Mouse (Mus musculus) thymus, adult 18-20 months (tissue): Measurements from ENCODE around the gene Ngb.

ENCODE experiments used
- DNase-seq, 2 experiments: peaks; one replicate each; pipeline ENCODE4 v3.0.0; 2022; ENCODE audit warnings: mixed read lengths in 2 of 2

Gene Ngb

DNA sequence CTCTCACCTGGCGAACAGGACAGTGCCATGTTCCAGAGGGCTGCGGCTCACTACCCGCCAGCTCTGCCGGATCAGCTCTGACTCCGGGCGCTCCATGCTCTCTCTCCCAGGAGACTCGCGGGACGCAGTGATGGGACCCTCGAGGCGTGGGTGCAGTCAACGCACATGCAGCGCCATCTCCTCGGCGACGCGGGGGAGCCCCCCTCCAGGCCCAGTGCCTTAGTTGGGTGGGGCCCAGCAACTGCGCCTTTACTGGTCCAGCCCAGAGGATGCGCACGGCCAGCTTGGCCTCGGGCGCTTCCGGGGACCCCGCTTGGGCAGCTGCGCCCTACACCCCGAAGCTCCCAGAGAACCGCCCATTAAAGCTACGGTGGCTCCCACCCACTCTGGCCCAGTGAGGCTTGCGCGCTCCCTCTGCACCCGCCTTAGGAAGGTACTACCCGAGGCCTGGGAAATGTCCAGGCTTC is at the start of gene Ngb:
Gene Ngb (minus strand): TSS at position 375 of the 467 bp plus-strand sequence.
- DNase-seq: no peak

DNA sequence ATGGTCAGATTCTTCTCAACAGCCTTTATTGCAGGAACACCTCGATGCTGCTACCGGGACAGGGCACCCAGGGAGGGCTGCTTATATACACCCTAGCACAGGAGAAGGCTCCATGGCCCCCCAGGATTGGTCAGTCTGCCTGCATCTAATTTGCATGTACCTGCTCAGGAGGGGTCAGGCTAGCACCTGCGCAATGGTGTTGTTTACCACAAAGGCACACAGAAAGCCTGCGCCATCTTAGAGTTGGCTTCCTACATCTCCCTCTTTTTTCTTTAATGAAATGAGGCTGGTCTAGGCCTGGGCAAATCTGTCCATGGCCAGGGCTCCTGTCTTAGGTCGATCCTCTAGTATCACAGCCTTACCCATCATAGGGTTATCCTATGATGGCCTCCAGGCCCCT is 47.1 kb upstream of the Ngb start:
- DNase-seq: no peak

DNA sequence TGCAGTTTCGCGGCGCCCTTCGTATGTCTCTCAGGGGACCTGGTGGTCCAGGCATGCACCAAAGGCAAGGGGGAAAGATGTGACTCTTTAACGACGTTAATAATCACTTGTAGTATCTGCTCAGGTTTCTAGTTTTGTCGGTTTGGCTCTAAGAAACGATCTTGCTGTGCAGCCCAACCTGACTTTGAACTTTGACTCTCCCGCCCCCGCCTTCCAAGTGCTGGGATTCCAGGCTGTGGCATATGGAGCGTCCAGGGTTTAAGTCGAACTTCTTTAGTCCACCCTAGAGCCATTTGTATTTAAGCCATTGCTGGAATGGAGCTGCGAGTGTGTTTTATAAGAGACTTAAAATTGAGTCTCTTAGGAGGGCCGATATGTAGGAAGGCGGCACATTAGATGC is 45.8 kb upstream of the Ngb start:
- no peak for DNase-seq

DNA sequence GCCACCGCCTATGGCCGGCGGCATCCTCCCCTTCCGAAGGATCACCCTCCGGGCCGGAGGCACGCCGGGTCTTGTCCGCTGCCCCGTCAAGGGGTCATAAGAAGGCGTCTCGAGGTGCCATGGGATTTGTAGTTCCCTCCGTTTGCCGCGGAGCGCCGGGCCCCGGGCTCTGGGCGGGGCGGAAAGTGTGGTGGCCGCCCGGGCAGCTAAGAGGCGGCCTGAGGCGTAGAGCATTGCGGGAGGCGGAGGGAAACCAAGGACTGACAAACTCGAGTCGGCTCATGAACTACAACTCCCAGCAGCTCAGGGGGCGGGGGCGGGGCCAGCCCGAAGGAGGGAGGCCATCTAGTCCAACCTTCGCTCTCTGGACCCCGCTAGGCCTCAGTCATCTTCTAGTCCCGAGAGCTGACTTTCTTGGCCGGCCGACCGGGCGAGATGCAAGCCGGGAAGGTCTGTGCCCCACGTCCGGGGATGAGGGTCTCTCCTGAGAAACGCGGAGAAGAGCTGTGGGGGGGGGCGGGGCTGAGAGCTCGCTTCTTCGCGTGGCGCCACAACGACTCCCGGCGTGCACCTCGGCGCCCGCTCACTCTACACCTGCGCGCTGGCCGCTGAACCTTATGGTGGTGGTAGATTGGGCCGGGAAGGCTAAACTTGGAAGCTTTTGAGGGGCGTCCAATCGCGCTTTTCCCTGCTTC is 45.2 kb upstream of the Ngb start, which contains the start of gene Pomt2:
Gene Pomt2 (minus strand): TSS at position 574 of the 695 bp plus-strand sequence.
- DNase-seq: peak; percentile 84 to 87

DNA sequence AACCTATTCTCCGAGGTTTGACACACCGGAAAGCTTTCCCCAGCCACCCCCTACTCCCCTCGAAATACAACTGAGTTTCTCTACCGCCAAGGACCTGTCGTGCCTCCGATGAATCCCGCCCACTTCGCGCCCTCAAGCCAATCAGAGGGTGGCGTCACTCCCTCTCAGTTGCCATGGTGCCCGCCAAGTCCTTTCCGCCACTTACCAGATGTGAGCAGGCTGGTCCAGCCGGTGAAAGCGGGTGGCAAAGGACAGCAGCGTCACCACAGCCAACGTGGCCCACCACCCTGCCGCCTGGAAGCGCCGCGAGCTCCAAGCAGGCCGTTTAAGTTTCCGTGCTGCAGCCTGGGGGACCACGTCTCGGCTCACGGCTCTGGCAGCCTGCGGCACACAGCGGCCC is 44.6 kb upstream of the Ngb start, which contains the start of gene Gstz1:
Gene Gstz1 (plus strand): TSS at position 200 of the 400 bp plus-strand sequence.
- peak; percentile 85 to 89 for DNase-seq

DNA sequence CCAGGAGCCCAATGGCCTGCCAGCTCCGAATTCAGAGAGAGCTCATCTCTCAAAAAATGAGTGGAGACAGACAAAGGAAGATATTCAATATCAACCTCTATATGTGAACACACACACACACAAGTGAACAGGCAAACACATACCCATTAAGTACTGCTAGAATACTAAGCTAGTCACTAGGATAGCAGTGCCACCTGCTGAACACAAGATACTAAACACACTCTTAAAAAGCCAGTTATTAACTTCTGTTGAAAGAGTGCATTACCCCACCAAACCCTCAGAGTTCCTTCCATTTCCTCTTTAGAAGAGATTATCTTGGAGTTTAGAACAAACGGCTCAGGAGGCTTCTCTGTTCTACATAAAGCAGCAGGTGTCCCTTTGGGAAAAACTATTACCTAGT is 39.8 kb upstream of the Ngb start:
- no peak for DNase-seq

DNA sequence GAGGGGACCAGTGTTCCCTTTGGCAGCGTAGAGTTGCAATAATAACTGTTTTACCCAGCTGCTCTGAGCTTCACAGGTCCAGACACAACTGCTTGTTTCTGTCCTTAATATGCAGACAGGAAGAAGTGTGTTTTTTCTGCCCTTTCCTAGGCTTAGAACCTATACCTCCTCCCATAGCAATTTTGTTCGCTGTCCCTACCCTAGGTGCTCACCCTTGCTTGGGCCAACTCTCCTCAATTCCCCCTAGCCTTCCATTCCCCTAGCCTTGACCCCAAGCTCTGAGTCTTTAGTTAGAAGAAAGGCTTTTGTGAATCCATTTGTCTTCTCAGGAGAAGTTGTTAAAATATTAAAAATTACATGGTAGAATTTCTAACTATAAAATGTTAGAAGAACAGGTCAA is 36.4 kb upstream of the Ngb start:
- no peak for DNase-seq

DNA sequence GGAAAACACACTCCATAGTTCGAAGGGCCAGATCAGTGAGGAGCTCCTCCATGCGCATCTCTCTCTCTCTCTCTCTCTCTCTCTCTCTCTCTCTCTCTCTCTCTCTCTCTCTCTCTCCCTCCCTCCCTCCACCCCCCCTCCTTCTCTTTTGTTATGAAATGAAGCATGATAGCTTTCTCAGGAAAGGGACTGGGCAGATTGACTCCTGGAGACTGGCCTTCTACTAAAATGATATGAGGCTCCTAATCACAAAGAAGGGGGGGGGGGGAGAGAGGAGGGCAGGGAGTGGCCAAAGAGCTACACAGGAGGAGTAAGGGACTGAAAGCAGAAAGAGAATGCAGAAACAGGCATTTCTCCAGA is 36.0 kb upstream of the Ngb start:
- DNase-seq: no peak

DNA sequence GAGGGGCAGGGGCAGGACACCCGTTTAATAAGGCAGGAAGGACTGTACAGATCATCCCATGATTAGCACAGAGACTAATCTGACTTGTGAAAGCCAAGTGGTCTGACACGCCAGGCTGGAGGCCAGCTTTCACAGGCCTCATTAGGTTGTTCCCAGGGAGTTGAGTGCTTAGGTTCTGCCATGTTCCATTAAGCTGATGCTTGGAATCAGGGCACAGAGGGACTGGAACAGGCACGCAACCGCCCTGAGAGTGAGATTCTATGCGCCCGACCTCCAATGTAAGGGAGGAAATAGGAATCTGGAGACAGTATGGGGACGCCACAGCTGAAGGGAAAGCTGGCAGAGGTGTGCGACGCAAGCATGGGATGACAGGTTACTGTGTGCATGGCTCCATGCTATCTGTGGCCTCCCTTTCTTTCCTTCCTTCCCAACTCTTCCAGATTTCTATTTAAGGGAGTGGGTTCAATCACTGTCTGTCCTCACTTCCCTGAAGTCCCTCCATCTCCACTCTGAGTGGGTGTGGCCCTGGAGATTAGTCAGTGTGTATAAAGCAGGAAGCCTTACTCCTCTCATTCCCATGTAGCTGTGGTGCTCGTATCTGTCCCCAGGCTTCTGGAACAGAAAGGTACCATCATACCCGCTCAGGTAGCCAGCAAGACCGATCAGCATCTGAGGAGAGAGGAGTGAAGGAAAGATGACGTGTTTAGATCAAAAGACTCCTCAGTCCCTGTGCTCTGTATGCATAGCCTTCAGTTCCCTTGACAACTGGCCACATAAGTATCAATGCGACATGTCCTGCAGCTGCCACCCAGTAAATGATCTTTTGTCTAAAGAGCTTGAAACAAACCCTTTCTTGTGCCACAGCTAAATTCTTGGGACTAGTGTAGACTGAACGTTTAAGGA is 35.4 kb upstream of the Ngb start:
- DNase-seq: no peak

DNA sequence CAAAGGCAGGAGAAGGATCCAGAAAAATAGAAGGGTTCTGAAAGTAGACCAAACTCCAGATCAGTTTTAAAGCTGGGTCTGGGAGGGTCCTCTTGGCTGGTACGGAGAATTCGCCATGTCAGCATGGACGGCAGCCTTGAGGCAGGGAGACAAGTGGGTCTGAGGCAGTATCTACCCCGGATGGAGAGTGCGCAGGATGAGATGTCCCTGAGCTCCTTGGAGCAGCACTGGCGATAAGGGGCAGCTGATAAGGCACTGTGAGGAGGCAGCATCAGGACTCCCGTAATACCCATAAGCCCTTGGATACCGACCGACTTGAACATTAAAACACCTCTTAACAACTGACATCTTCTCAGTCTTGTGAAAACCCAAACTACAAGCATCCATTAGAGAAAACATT is 30.4 kb upstream of the Ngb start:
- no peak for DNase-seq

DNA sequence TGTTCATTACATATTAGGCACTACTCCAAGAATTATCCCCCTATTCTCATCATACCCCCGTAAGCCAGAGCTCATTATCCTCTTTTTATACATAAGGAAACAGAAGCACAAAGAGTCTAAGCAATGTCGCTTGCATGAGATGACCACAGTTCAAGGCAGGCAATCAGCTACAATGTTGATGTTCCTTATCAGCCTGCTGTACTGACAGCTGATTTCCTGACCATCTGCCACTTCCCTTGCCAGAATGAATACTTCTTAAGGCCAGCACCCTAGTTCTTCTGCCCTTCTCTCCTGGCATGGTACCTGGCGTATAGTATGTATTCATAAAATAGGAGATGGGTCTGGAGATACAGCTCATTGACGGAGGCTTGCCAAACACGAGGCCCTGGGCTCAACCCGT is 29.9 kb upstream of the Ngb start:
- DNase-seq: no peak

DNA sequence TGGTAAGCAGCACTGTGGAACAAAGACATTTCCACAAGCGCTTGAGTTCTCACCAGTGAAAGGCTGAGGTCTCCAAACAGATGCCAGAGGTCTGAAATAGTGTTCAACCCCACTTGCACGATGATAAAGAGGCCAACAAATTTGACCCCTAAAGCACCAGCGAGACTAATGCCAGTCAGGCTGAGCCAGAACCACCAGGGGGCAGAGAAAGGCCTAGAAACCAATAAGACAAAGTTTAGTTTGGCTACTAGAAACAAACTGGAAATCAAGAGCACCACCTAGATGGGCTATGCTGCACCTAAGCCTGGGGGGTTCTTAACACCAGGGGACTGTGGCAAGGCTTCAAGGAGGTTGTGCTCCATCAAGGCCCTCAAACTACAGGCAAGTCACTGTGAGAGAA is 29.3 kb upstream of the Ngb start:
- DNase-seq: no peak

DNA sequence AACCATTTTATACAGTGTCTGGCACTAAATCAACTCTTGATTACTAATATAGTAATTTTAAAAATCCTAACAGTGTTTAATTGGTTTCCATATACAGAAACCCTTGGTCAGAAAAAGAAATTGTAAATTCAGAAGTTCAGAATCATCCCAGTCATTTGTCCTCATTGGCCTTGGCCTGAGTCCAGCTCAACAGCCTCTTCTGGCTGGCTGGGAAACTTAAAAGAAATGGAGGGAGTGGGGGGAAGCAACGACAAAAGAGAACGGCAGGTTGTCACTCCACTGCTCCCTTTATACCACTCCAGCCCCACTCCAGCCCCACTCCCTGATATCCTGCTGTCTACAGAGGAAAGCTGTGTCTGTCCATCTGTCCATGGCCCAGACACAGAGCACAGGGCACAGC is 28.8 kb upstream of the Ngb start:
- no peak for DNase-seq

DNA sequence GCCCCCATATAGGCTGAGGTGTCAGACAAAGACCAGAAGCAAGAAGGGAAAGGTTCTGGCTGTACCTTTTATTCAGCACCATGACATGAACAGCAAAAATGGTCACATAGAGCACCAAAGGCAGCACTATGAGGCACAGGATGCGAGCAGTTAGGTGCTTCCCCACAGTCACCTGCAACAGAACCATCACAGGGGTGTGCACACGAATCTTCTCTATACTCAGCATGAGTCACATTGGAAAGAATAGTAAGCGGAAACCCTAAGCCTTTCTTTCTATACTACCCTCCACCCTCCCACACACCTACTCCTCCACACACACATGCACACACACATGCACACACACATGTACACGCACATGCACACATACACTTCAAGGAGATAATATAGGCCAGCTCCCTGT is 27.9 kb upstream of the Ngb start:
- DNase-seq: no peak

DNA sequence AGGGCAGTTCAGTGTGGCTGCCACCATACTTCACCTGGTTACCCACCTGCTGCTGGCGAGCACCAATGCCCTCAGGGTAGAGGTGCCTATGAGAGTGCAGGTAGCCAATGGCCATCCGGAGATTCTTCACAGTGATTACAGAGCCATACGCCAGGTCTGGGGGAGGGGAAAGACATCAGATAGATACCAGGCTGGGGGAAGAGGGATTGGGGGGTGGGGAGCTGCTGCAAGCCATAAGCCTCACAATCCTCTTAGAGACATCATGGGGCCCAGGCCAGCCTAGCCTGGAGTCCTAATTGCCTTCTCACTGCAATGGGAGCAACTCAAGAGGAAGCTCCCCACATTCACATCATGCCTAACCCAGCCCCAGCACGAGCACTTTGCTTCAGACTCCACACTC is 24.9 kb upstream of the Ngb start:
- DNase-seq: no peak

DNA sequence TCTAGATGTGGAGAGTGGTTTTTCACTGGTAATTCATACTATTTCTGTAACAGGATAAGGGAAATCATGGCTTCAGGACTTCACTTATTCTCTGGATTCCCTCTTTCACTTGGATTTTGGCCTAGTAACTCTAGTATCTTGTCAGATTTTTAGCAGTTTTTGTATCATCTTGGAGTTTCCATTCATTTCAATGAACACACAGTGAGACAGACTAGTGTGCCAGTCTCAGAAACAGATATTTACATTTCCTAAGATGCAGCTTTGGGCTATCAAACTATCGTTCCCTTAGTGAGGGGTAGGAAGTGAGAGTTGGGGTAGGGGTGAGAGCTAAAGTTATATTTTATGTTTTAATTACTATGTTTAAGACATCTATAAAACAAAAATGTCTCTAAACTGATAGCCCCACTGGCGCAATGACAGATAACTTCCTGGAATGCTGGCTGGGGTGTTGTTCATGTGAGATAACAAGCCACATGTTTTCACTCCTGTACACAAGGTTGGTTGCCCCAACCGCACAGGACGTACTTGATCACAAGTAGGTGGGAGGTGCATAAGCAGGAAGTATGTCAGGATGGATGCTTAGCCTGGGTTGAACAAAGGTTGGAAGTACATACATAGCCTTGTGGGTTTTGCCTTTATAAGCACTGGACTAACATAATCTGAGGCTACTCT is 19.7 kb upstream of the Ngb start:
- DNase-seq: no peak

DNA sequence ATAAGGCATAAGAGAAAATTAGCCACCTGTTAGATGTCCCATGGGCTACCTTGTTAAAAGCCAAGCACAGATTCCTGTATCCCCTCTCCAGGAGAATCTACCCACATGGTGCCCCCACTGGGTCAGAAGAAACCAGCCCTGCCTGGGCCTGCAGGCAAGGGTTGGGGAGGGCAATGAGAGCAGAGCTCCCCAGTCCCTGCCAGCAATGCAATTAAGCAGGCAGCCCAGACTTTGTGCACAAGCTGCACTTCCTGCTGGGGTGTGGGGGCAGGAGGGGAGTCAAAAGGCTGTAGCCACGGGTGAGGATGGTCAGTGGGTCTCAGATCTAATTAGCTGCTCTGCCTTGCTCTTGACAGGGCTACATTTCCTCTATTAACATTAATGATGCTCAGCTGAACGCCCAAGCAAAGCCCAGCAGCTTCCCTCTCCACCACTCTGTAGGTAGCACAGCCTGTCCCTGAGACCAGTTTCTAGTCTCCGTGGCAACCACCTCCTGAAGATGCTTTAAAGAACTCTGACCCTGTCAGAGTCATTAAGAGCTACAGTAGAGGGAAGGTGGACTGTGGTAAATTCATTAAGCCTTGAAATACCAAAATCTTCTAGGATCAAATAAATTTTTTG is 5.1 kb upstream of the Ngb start:
- no peak for DNase-seq

DNA sequence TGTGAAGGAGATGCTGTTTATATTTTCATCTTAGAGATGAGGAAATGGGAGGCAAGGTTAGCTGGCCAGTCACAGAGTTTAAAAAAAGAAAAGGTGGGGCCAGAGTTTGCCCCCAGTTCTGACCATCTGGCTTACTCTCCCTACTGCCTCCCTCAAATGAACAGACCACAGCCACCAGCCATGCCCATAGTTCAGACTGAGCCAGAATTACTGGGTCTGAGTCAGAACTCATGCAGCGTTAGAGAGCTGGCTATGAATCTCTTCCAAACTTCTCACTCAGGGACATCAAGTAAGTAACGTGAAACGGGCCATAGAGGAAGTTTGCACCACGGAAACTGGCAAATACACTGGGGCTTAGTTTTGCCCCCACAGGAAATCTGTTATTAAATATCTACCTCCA is 2.5 kb upstream of the Ngb start:
- DNase-seq: no peak

DNA sequence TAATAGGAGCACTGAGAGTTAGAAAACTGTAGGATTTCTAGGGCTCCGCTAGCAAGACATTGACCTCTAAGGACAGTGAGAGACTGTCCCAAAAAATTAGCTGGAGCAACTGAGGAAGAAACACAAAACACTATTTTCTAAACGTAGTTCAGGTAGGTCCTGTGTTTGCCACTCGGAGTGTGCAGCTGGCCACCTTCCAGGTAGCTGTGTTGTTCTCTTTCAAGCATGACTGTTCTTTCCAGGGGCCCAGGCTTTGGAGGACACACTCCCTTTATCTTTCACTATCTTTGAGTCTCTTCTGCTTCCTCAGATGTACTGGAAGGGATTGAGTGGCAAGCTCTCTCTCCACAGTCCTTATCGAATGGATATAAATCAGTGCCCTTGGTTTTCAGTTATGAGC is 1.1 kb upstream of the Ngb start:
- DNase-seq: no peak

DNA sequence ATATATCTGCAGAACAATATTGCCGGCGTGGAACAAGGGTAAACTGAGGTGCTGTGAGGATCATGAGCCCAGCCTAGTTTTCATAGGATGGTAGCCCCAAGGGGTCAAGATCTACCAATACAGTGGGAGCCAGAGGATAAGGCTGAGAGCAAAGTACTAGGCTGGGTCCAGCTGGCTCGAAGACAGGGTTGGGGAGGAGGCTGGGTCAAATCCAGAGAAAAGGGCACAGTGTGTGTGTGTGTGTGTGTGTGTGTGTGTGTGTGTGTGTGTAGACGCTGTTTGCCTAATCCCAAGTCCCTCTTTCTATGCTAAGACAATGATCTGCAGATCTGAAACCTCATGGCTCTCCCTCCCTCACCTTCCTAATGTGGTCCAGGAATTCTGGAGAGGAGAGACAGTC is 2.0 kb downstream of the Ngb start:
- no peak for DNase-seq

DNA sequence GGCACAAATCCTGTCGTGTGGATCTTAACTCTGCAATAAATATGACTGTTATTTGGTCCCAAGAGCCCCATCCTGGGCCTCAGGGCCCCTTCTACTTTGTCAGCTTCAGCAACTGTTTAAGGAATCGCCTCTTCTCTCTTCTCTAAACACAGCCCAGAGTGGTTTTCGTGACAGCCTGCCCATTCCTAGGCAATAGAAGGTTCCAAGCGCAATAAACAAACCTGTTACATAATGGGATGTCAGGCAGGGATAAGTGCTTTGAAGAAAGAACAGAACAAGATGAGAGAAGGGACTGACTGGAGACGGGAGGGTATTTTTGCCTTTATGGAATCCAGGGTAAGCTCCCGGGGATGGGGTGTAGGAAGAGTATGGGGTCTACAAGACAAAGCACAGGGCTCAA is 8.7 kb downstream of the Ngb start:
- no peak for DNase-seq

DNA sequence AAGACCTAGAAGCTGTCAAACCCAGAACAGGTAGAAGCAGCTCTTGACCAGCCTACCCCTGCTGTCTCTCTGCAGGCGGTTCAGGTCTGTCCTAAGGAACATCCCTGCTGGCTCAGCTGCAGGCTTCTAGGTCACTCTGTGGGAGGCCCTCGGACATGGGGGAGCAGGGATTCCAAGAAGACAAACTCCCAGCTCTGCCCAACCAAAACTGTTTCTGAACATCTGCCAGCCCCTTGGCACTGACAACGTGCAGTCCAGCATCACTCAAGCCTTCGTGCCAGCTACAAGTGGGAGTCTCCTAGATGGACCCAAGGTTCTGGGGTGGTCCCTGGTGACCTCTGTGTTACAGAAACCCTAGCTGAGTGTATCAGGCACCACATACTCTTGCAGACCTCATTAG is 9.1 kb downstream of the Ngb start:
- no peak for DNase-seq

DNA sequence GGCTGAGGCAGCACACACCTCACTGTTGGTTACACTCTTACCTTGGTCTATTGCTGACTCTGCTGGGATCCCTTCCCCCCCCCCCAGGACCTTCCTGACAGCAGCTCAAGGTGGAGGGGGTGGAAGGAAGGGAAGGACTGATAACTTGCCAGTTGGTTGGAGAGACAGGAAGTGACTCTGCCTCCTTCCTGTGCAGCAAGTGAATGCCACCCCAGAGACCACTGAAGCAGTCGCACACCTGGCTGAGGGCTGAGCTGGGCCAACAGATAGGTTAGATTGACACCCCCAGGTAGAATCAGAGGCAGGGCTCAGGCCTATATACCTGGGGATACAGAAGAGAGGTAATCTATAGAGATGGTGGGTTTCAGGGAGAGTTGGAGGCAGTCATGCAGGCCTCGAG is 10.4 kb downstream of the Ngb start:
- no peak for DNase-seq
